Mouse (Mus musculus) embryo, embryonic 11 days (tissue): Measurements from ENCODE around the gene Sec24b.
A peak's percentile ranks its signal among the peaks of the same experiment; 100 is the strongest.

Experiments
- DNase-seq: peaks from one replicate; pipeline ENCODE4 v3.0.0-alpha.2; 2015

Gene Sec24b

DNA sequence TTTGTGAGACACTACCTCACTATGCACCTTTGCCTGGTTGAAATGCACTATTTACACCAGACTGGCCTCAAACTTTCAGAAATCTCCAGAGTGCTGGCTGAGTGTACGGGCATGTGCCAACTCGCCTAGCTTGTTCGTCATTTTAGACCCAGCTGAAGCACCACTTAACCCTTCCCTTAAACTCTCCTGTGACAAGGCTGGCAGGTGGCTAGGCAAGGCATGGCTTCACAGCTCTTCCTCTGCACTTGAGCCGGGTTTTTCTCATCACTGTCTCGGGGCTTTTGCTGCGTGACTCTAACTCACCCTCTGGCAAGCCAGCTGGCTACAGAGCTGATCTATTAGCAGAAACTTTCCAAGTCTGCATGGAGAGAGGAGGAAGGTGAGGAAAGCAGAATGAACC, 6.8 kb downstream of the Sec24b start:
- DNase-seq: no peak

DNA sequence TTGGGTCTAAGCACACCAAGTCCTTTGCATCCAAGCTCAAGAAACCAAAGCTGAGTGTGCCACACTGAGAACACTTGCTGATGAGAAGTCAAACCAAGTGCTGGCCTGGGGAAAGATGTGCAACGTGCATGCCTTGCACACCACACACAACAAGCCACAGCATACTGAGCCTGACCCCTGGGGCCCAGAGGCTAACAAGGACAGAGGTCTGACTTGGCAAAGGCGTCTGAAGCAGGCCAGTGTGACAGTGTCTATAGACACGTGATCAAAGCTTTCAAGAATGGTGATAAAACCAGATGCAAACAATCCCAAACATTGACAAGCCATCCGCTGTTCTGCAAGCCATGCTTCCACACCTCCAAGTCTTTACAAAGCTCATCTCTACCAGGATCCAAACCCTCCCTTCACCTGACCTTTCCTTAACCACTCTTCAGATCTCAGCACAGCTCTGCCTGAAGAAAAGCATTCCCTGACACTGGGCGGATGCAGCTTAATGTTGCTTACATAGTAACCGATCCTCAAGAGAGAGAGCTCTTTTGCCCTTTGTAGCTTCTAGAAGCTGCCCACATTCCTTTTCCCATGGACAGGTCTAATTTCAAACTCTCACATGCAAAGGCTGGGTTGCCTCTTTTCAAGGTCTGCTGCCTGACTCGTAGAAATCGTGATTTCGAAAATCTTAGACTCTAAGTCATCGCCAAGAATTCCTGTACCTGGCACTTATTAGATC, 7.8 kb downstream of the Sec24b start:
- DNase-seq: peak; percentile 26

GRCm38 (mm10) chr3:130052541-130053298, 8.6 kb downstream of the Sec24b start:
- DNase-seq: no peak

- DNase-seq: no peak
Measured at GRCm38 (mm10) chr3:130052116-130052515, 9.2 kb downstream of the Sec24b start.

GRCm38 (mm10) chr3:130040711-130041110, 20.6 kb downstream of the Sec24b start:
- no peak for DNase-seq

GRCm38 (mm10) chr3:130040017-130040416, 21.3 kb downstream of the Sec24b start:
- DNase-seq: no peak

DNA sequence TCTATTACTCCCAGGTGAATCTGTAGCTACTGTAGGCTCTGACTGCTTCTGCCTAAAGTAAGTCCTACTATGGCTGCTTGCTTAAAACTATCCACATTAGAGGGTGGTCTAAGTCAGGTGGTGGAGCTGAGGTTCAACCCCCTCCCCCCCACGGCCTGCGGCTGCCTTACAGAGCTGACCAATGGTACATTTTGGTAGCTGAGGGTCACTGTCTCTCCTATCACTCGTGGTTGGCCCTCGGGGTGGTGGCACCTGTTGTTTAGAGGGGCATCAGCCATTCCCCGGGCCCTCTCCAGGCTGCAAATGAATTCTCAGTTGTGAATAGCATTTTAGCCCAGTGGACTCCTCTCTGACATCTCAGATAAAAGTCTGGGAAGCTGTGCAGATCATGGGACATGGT, 32.6 kb downstream of the Sec24b start:
- no peak for DNase-seq

- DNase-seq: no peak
Measured at GRCm38 (mm10) chr3:130026181-130026580, 35.2 kb downstream of the Sec24b start.

GRCm38 (mm10) chr3:130025556-130025955, 35.8 kb downstream of the Sec24b start:
- no peak for DNase-seq

DNA sequence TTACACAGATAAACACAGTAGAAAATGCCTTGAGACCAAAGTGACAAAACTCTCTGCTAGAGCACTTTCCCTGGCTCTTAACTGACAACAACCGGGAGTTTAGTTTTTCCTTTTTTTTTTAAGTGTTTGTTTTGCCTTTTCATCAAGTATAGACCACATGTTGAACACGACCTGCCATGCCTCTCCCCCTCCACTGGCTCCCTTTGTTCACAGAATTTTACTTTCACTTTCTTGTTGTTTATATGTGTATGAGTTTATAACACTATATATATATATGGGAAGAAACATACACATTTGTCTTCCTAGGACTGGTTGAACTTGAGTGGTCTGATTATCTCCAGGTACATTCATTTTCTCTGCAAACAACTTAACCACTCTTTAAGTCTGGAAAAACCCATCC, 48.4 kb downstream of the Sec24b start:
- DNase-seq: no peak

DNA sequence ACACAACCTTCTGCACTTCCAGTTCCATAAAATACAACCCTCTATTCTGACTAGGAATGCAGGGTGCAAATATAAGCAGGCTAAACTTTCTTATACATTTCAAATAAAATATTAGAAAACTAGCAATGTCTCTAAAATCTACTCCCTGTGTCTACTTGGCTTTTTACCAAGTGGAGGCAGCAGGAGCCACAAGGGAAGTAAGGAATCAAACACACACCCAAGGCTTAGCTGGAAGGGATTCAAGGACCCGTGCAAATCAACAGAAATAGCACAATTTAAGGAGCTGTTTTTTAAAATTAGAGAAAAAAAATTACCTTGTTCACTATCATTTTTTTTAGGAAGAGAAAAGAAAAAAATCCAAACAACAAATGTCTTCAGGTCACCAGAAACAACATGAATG, 50.1 kb downstream of the Sec24b start:
- no peak for DNase-seq

DNA sequence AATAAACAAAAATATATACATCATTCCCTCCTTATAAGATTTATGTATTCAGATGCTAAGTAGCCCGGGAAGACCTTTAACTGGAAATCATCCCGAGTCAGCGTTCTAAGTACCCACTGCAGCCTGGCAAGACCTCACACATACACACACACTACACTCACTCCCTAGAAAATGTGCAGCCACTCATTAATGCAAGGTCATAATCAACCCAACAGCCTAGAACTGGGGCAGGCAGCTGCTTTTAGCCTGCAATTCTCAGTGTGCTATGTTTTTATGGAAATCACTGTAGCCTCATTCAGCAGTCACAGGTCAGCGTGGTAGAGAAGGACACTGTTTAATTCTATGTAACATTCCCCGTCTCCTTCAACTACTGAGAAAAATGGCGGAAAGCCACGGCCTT, 55.2 kb downstream of the Sec24b start:
- no peak for DNase-seq

DNA sequence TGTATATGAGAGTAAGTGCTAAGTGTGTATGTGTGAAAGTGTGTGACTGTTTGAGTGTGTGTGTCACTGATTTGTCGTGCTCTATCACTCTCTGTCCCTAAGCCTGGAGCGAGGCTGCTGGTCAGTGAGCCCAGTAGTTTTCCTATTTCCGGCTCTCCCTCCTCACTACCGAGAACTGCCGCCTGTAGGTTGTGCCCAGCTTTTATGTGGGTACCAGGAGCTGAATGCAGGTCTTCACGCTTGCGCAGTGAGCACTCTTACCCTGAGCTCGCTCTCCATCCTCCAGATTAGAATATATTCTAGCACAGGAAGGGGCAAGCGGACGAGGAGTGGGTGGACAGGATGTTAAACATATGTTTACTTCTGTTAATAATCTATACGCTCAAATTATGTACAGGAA, 60.4 kb downstream of the Sec24b start:
- DNase-seq: no peak

- DNase-seq: no peak
Measured at GRCm38 (mm10) chr3:129998526-129998925, 62.8 kb downstream of the Sec24b start.

DNA sequence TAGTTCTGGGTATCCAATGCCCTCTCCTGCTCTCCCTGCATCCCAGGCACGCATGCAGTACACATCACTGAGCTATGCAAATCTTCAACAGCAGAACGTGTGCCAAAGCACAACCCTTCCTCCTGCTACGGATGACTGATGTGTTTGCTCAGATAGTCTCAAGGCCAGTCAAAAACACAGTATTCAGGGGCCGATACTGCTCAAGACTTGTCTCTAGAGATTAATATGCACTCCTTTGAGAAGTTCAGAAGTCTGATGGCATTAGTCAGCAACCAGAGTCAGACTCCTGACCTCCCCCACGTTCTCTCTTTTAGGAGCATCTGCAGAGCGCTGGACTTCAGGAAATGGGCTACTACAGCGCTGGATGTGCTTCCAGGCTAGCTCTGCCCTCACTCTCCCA, 63.4 kb downstream of the Sec24b start:
- no peak for DNase-seq

DNA sequence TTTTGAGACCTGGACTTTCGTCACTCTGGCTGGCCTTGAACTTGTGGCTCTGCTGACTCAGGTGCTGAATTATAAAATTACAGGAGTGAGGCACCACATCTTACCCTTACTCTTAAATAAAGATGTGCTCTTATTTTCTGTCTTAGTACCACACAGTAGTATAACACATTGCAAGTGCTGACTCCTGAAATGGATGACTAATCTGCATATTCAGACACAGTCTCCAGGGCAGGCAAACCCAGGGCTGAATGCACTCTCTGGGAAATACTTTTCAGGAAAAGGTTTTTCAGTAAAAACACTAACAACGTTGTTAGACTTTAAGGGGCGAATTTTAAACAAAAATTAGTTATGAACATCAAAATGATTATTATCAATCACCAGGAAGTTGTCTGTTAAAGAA, 64.0 kb downstream of the Sec24b start:
- no peak for DNase-seq

DNA sequence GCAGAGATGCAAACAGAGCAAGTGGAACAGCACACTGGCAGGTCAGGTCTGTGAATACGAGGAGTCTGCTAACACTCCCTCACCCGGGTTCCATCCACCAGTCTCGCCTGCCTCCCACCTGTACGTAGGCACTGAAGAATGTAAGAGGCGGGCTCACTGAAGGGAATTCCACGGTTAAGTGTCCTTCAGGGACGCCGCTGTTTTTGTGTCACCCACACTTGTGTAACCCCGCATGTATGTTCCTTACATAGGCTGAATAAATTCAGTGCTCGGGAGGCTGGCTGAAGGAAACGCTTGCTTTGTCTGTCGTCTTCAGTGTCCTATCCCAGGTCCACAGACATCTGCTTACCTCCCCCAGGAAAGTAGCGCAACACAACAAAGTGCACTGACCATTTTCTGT, 74.1 kb downstream of the Sec24b start:
- DNase-seq: no peak

- DNase-seq: no peak
Measured at GRCm38 (mm10) chr3:129985335-129985734, 76.0 kb downstream of the Sec24b start.

GRCm38 (mm10) chr3:129984797-129985196, 76.6 kb downstream of the Sec24b start:
- no peak for DNase-seq

DNA sequence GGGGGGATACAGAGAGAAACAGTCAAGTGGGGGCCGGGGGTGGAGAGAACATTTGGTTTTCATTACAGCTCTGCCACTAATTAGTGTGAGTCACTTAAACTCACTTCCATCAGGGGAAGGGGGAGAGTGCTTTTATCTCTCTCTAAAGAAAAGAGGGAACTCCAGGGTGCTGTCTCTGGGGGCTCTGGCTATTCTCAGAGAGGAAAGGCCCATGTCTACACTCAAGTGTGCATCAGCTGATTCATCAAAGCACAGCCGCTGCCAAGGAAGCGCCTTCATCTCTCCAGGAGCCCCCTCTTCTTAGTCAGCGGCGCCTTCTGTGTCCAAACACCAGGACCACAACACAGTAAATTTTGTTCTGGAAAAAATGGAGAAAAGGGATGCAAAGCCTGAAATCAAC, 79.1 kb downstream of the Sec24b start:
- DNase-seq: no peak

- no peak for DNase-seq
Measured at GRCm38 (mm10) chr3:129981756-129982155, 79.6 kb downstream of the Sec24b start.

GRCm38 (mm10) chr3:129979510-129979909, 81.8 kb downstream of the Sec24b start:
- no peak for DNase-seq

- no peak for DNase-seq
Measured at GRCm38 (mm10) chr3:129978716-129979115, 82.6 kb downstream of the Sec24b start.

- no peak for DNase-seq
Measured at GRCm38 (mm10) chr3:129976317-129976716, 85.0 kb downstream of the Sec24b start.
